Mouse (Mus musculus): Measurements from ENCODE around the gene Il25. TPM values are rescaled to one million over a fixed set of nuclear protein-coding genes. Genes with fewer than 3 reads are reported as not detected.

Il25 gene
- polyA plus RNA-seq, 1 experiment: not detected

- peak within 1 kb of the TSS; percentile 18 for H3K4me3 ChIP-seq (ENCODE audit: insufficient read depth, low read length)
- peaks cover 6% of the 10 kb centered on the region; the same call in 1 of the 2 replicates for H3K4me1 ChIP-seq (ENCODE audit: control insufficient read depth, insufficient read depth, low read length)
- TF ChIP-seq CTCF (IDR thresholded peaks at IDR 0.05; ENCODE audit: borderline replicate concordance, insufficient read depth, low read length): no peak
- peak; percentile 75 for TF ChIP-seq POLR2A (IDR thresholded peaks at IDR 0.05; ENCODE audit: low read depth, low read length)
- peak within 1 kb of the TSS; percentile 83 for H3K27ac ChIP-seq (ENCODE audit: insufficient read depth, low read length)
These were observed 6.8 kb upstream of the Il25 start, which contains the start of gene Efs for GRCm38 (mm10) chr14:54925349-54926342. Efs (minus strand) TSS chr14:54926126.

GRCm38 (mm10) chr14:54926401-54927158 lies 5.9 kb upstream of the Il25 start:
- H3K4me1 ChIP-seq (ENCODE audit: control insufficient read depth, insufficient read depth, low read length): peaks cover 6% of the 10 kb centered on the region; the same call in 1 of the 2 replicates
- H3K4me3 ChIP-seq (ENCODE audit: insufficient read depth, low read length): peak overlapping the region; percentile 18
- H3K27ac ChIP-seq (ENCODE audit: insufficient read depth, low read length): peak overlapping the region; percentile 83
- TF ChIP-seq POLR2A (IDR thresholded peaks at IDR 0.05; ENCODE audit: low read depth, low read length) (peak; percentile 24), CTCF (IDR thresholded peaks at IDR 0.05; ENCODE audit: borderline replicate concordance, insufficient read depth, low read length) (no peak)

GRCm38 (mm10) chr14:54927296-54927695 lies 5.2 kb upstream of the Il25 start:
- Histone ChIP-seq H3K4me1 (ENCODE audit: control insufficient read depth, insufficient read depth, low read length) (peaks cover 6% of the 10 kb centered on the region; the same call in 1 of the 2 replicates), H3K4me3 (ENCODE audit: insufficient read depth, low read length) (no peak overlapping the region), H3K27ac (ENCODE audit: insufficient read depth, low read length) (peak overlapping the region; percentile 83)
- TF ChIP-seq CTCF (IDR thresholded peaks at IDR 0.05; ENCODE audit: borderline replicate concordance, insufficient read depth, low read length) (no peak), POLR2A (IDR thresholded peaks at IDR 0.05; ENCODE audit: low read depth, low read length) (no peak)

DNA sequence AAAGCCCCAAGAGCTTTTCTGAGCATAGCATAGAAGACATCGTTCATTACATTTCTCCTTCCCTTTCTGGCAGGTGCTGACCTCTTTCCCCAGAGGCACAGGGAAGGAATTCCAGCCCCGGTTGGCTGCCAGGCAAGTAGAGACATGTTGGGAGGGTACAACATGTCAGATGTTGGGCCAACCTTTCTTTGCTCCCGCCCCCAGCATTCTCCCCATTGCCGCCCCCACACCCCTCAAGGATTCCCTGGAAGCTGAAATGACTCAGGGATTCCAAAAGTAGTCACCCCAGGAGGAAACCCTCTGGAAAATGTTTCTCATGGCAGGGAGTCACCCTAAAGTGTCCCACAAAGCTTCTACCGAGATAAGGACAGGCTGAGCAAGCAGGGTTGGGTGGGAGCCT lies 2.7 kb upstream of the Il25 start:
- Histone ChIP-seq H3K27ac (ENCODE audit: insufficient read depth, low read length) (peak overlapping the region; percentile 50; the same call in 1 of the 2 replicates), H3K4me1 (ENCODE audit: control insufficient read depth, insufficient read depth, low read length) (peaks cover 6% of the 10 kb centered on the region; the same call in 1 of the 2 replicates)

GRCm38 (mm10) chr14:54930431-54930830 lies 2.1 kb upstream of the Il25 start:
- Histone ChIP-seq H3K4me1 (ENCODE audit: control insufficient read depth, insufficient read depth, low read length) (peaks cover 6% of the 10 kb centered on the region; the same call in 1 of the 2 replicates), H3K4me3 (ENCODE audit: insufficient read depth, low read length) (no peak overlapping the region), H3K27ac (ENCODE audit: insufficient read depth, low read length) (peak overlapping the region; percentile 50; the same call in 1 of the 2 replicates)
- no peak for TF ChIP-seq POLR2A (IDR thresholded peaks at IDR 0.05; ENCODE audit: low read depth, low read length)

More for the DNA sequence above, 2.7 kb upstream of the Il25 start:
- H3K4me3 ChIP-seq (ENCODE audit: insufficient read depth, low read length): no peak overlapping the region
- TF ChIP-seq CTCF (IDR thresholded peaks at IDR 0.05; ENCODE audit: borderline replicate concordance, insufficient read depth, low read length) (no peak), POLR2A (IDR thresholded peaks at IDR 0.05; ENCODE audit: low read depth, low read length) (no peak)

- no peak within 1 kb of the TSS for H3K27ac ChIP-seq (ENCODE audit: insufficient read depth, low read length)
- H3K4me3 ChIP-seq (ENCODE audit: insufficient read depth, low read length): no peak within 1 kb of the TSS
- TF ChIP-seq CTCF (IDR thresholded peaks at IDR 0.05; ENCODE audit: borderline replicate concordance, insufficient read depth, low read length) (no peak), POLR2A (IDR thresholded peaks at IDR 0.05; ENCODE audit: low read depth, low read length) (no peak)
- no peaks in the 10 kb centered on the region for H3K4me1 ChIP-seq (ENCODE audit: control insufficient read depth, insufficient read depth, low read length)
These were observed 3.7 kb downstream of the Il25 start, which contains the start of gene Cmtm5 for GRCm38 (mm10) chr14:54935904-54936830. Cmtm5 (plus strand) TSS chr14:54936261.

- Histone ChIP-seq H3K27ac (ENCODE audit: insufficient read depth, low read length) (no peak overlapping the region), H3K4me1 (ENCODE audit: control insufficient read depth, insufficient read depth, low read length) (no peaks in the 10 kb centered on the region), H3K4me3 (ENCODE audit: insufficient read depth, low read length) (no peak overlapping the region)
- TF ChIP-seq POLR2A (IDR thresholded peaks at IDR 0.05; ENCODE audit: low read depth, low read length): no peak
- no peak for TF ChIP-seq CTCF (IDR thresholded peaks at IDR 0.05; ENCODE audit: borderline replicate concordance, insufficient read depth, low read length)
These were observed 4.3 kb downstream of the Il25 start for GRCm38 (mm10) chr14:54936831-54937160.

- TF ChIP-seq POLR2A (IDR thresholded peaks at IDR 0.05; ENCODE audit: low read depth, low read length): no peak
- TF ChIP-seq CTCF (IDR thresholded peaks at IDR 0.05; ENCODE audit: borderline replicate concordance, insufficient read depth, low read length): no peak
- H3K27ac ChIP-seq (ENCODE audit: insufficient read depth, low read length): no peak overlapping the region
- H3K4me1 ChIP-seq (ENCODE audit: control insufficient read depth, insufficient read depth, low read length): no peaks in the 10 kb centered on the region
- H3K4me3 ChIP-seq (ENCODE audit: insufficient read depth, low read length): no peak overlapping the region
These were observed 5.1 kb downstream of the Il25 start for GRCm38 (mm10) chr14:54937361-54938182.
